Comparison of ENCODE assay signal across 16 mouse cellular contexts in genomic region chr16:8734693-8735092, GRCm38 (mm10). TPM values are rescaled to one million over a fixed set of nuclear protein-coding genes. Genes with fewer than 3 reads are reported as not detected.
DNase-seq lines count a peak whose midpoint lies in the region; ATAC-seq and TF ChIP-seq lines count a peak whose summit lies in the region.
"Had no signal": no experiment of that assay in that cellular context is flagged by ENCODE, and none has a peak within 500 bp of the region (broad histone marks: within the 10 kb centered on the region; RNA-seq: fewer than 3 reads in every experiment).

No protein-coding gene starts in this region.

- peak overlapping the region; percentile 79 for H3K4me2 ChIP-seq in liver, embryonic 16.5 days (ENCODE audit: low read depth, low read length)

- H3K27ac ChIP-seq in cerebellum, adult 2 months (ENCODE audit: insufficient read depth, low read length), result no peak overlapping the region
- H3K27ac ChIP-seq in layer of hippocampus, adult 2 months, result peak overlapping the region; percentile 10; the same call in 1 of the 2 replicates
- H3K27ac ChIP-seq in ES-Bruce4 (ENCODE audit: insufficient read depth, low read length), result no peak overlapping the region
- peak overlapping the region; percentile 96 for H3K27ac ChIP-seq in liver, embryonic 16.5 days (ENCODE audit: low read length)

- H3K4me3 ChIP-seq in cerebellum, adult 2 months (replicated peaks; ENCODE audit: insufficient read depth, low read depth, low read length), result peak overlapping the region; percentile 15
- H3K4me3 ChIP-seq in layer of hippocampus, adult 2 months, result no peak overlapping the region; the same call in 1 of the 2 replicates
- H3K4me3 ChIP-seq in ES-Bruce4 (ENCODE audit: low read depth, low read length), result no peak overlapping the region
- H3K4me3 ChIP-seq in liver, embryonic 16.5 days (ENCODE audit: low read depth, low read length), result peak overlapping the region; percentile 100

- no peak for TF ChIP-seq POLR2A in cerebellum, adult 2 months (IDR thresholded peaks at IDR 0.05; ENCODE audit: borderline replicate concordance, insufficient read depth, low read length)
- no peak for TF ChIP-seq POLR2A in ES-Bruce4 (IDR thresholded peaks at IDR 0.05; ENCODE audit: insufficient read depth, low read length)

- TF ChIP-seq CTCF in cerebellum, adult 2 months (IDR thresholded peaks at IDR 0.05; ENCODE audit: borderline replicate concordance, insufficient read depth, low read depth, low read length), result no peak
- TF ChIP-seq CTCF in layer of hippocampus, adult 2 months (conservative IDR thresholded peaks at IDR 0.05), result no peak
- no peak for TF ChIP-seq CTCF in ES-Bruce4 (IDR thresholded peaks at IDR 0.05; ENCODE audit: low read depth, low read length)

- no peaks in the 10 kb centered on the region for H3K9me3 ChIP-seq in ES-Bruce4 (replicated peaks; ENCODE audit: control insufficient read depth, insufficient read depth, low read length, poor library complexity, severe bottlenecking)
- H3K9me3 ChIP-seq in liver, embryonic 16.5 days (replicated peaks; ENCODE audit: control insufficient read depth, low read length), result no peaks in the 10 kb centered on the region

- 34% methylated on average over 4 of the region's 4 CpGs for WGBS in cerebellum, adult 2 months
- 67% methylated on average over 4 of the region's 4 CpGs for WGBS in liver, embryonic 16.5 days (ENCODE audit: insufficient replicate concordance)

- no peak for TF ChIP-seq EP300 in ES-Bruce4 (IDR thresholded peaks at IDR 0.05; ENCODE audit: insufficient read depth, low read depth, low read length)

- no peaks in the 10 kb centered on the region for H3K27me3 ChIP-seq in cerebellum, adult 2 months (ENCODE audit: control insufficient read depth, insufficient read depth, low read length)
- H3K27me3 ChIP-seq in ES-Bruce4 (ENCODE audit: control insufficient read depth, insufficient read depth, low read length, poor library complexity, severe bottlenecking), result no peaks in the 10 kb centered on the region
- no peaks in the 10 kb centered on the region for H3K27me3 ChIP-seq in liver, embryonic 16.5 days (ENCODE audit: control insufficient read depth, insufficient read depth, low read depth, low read length)

- H3K4me1 ChIP-seq in cerebellum, adult 2 months (ENCODE audit: control insufficient read depth, insufficient read depth, low read length), result peaks cover 20% of the 10 kb centered on the region
- H3K4me1 ChIP-seq in ES-Bruce4 (ENCODE audit: control insufficient read depth, insufficient read depth, low read length), result peaks cover 10% of the 10 kb centered on the region
- peaks cover 65% of the 10 kb centered on the region for H3K4me1 ChIP-seq in liver, embryonic 16.5 days (ENCODE audit: control insufficient read depth, low read depth, low read length)

- no peak for DNase-seq in cerebellum, adult 2 months
- no peak for DNase-seq in cerebellum, adult 9-11 months
- DNase-seq in layer of hippocampus, adult 2 months (ENCODE audit: low spot score in 2 of 2), result no peak
- DNase-seq in layer of hippocampus, postnatal 36 days, result no peak
- DNase-seq in thymus, postnatal 10 days (ENCODE audit: low spot score in 2 of 2), result no peak
- DNase-seq in spleen, adult 12 weeks (ENCODE audit: low spot score), result no peak
- DNase-seq: cerebellum, adult 11 months; gastrocnemius, postnatal 25 days; heart, postnatal 14 days; kidney, adult 11 months; kidney, postnatal 4 days had no signal

- 0 out of 2 replicates have a peak, but pooled peaks cover 4% of the 10 kb centered on the region for H3K36me3 ChIP-seq in ES-Bruce4 (ENCODE audit: control insufficient read depth, insufficient read depth, low read length, poor library complexity, severe bottlenecking)
- H3K36me3 ChIP-seq in liver, embryonic 16.5 days (ENCODE audit: control insufficient read depth, insufficient read depth), result peaks cover 3% of the 10 kb centered on the region; the same call in 1 of the 2 replicates

- no peak for ATAC-seq in liver, embryonic 16.5 days (ENCODE audit: low read depth)
- ATAC-seq: forebrain, embryonic 14.5 days had no signal

- H3K9ac ChIP-seq in ES-Bruce4 (ENCODE audit: low read depth, poor library complexity, severe bottlenecking), result 0 out of 2 replicates have a peak overlapping the region, but pooled peaks have one; percentile 5
- H3K9ac ChIP-seq in liver, embryonic 16.5 days (ENCODE audit: low read depth, low read length), result peak overlapping the region; percentile 99; the same call in 1 of the 2 replicates

RNA-seq across cellular contexts. Expression of gene Gm5767, which starts 54.1 kb away (rescaled TPM):
- polyA plus RNA-seq in cerebellum, adult 2 months (2012; rRNA removed), result not detected in 2 replicates
- not detected for total RNA-seq in layer of hippocampus, adult 2 months (2021)
- not detected for total RNA-seq in layer of hippocampus, postnatal 36 days (2021)
- not detected in 2 replicates for polyA plus RNA-seq in ES-Bruce4 (2011; ENCODE audit: insufficient read depth, insufficient read length, low read depth, missing spikeins)
- 0.15 TPM in 1 of 2 replicates, not detected in the other for polyA plus RNA-seq in liver, embryonic 16.5 days (2015; fragmentation: Nextera tagmentation; extraction: Ambion mirVana)
- total RNA-seq: gastrocnemius, postnatal 25 days; heart, postnatal 14 days; left cerebral cortex, postnatal 10 days had no signal
- polyA plus RNA-seq: forebrain, embryonic 14.5 days; lung, embryonic 16.5 days had no signal

RNA-seq across cellular contexts. Expression of gene Usp7, which starts 57.4 kb away (rescaled TPM):
- polyA plus RNA-seq in cerebellum, adult 2 months (2012; rRNA removed), result 116 and 119 TPM in 2 replicates
- total RNA-seq in layer of hippocampus, adult 2 months (2021), result 100 to 1,000 TPM; 163 to 168 TPM
- 100 to 1,000 TPM; 157 to 160 TPM for total RNA-seq in layer of hippocampus, postnatal 36 days (2021)
- 339 and 341 TPM in 2 replicates for polyA plus RNA-seq in ES-Bruce4 (2011; ENCODE audit: insufficient read depth, insufficient read length, low read depth, missing spikeins)
- 22.4 and 22.6 TPM in 2 replicates for polyA plus RNA-seq in liver, embryonic 16.5 days (2015; fragmentation: Nextera tagmentation; extraction: Ambion mirVana)

Comparison
In these comparisons a context has a peak if more than half of its experiments do, and no peak if none do; other contexts are left out.
1. H3K27ac ChIP-seq: peak in layer of hippocampus, adult 2 months (single experiment) and liver, embryonic 16.5 days (single experiment); none in cerebellum, adult 2 months (single experiment) and ES-Bruce4 (single experiment).
2. H3K4me3 ChIP-seq: peak in cerebellum, adult 2 months (single experiment) and liver, embryonic 16.5 days (single experiment); none in layer of hippocampus, adult 2 months (single experiment) and ES-Bruce4 (single experiment).